Mouse (Mus musculus): ENCODE measurements around the gene Hao2. TPM values are rescaled to one million over a fixed set of nuclear protein-coding genes. Genes with fewer than 3 reads are reported as not detected.

Gene Hao2
- polyA plus RNA-seq, 1 experiment from 2014 or later, result not detected

- Histone ChIP-seq H3K9me3 (ENCODE audit: control insufficient read depth, low read length) (no peaks in the 10 kb centered on the region), H3K36me3 (ENCODE audit: control insufficient read depth, insufficient read depth) (no peaks in the 10 kb centered on the region), H3K27me3 (replicated peaks; ENCODE audit: control insufficient read depth, insufficient read depth, low read length) (no peaks in the 10 kb centered on the region), H3K4me3 (replicated peaks; ENCODE audit: low read length) (no peak overlapping the region), H3K9ac (replicated peaks; ENCODE audit: low read depth, low read length) (no peak overlapping the region), H3K4me2 (ENCODE audit: low read length) (no peak overlapping the region), H3K4me1 (replicated peaks; ENCODE audit: control insufficient read depth, insufficient read depth, low read length) (no peaks in the 10 kb centered on the region), H3K27ac (ENCODE audit: low read length) (no peak overlapping the region)
- no peak for ATAC-seq
- WGBS, result 84% methylated on average over 2 of the region's 2 CpGs
Measured at GRCm38 (mm10) chr3:98851853-98852252, 41.2 kb downstream of the Hao2 start.

- no peak overlapping the region for H3K27ac ChIP-seq (ENCODE audit: low read length)
- no peak overlapping the region for H3K4me2 ChIP-seq (ENCODE audit: low read length)
- no peaks in the 10 kb centered on the region for H3K36me3 ChIP-seq (ENCODE audit: control insufficient read depth, insufficient read depth)
- H3K9me3 ChIP-seq (ENCODE audit: control insufficient read depth, low read length), result no peaks in the 10 kb centered on the region
- no peak for ATAC-seq
- WGBS, result 88% methylated on average over 5 of the region's 5 CpGs
- no peaks in the 10 kb centered on the region for H3K4me1 ChIP-seq (replicated peaks; ENCODE audit: control insufficient read depth, insufficient read depth, low read length)
- H3K27me3 ChIP-seq (replicated peaks; ENCODE audit: control insufficient read depth, insufficient read depth, low read length), result no peaks in the 10 kb centered on the region
- H3K9ac ChIP-seq (replicated peaks; ENCODE audit: low read depth, low read length), result no peak overlapping the region
- no peak overlapping the region for H3K4me3 ChIP-seq (replicated peaks; ENCODE audit: low read length)
Measured at GRCm38 (mm10) chr3:98850262-98850661, 42.8 kb downstream of the Hao2 start.

GRCm38 (mm10) chr3:98848898-98849297 lies 44.1 kb downstream of the Hao2 start:
- 92% methylated on average over 1 of the region's 1 CpGs for WGBS
- Histone ChIP-seq H3K4me3 (replicated peaks; ENCODE audit: low read length) (no peak overlapping the region), H3K4me2 (ENCODE audit: low read length) (no peak overlapping the region), H3K9me3 (ENCODE audit: control insufficient read depth, low read length) (no peaks in the 10 kb centered on the region), H3K27me3 (replicated peaks; ENCODE audit: control insufficient read depth, insufficient read depth, low read length) (no peaks in the 10 kb centered on the region), H3K9ac (replicated peaks; ENCODE audit: low read depth, low read length) (no peak overlapping the region), H3K4me1 (replicated peaks; ENCODE audit: control insufficient read depth, insufficient read depth, low read length) (no peaks in the 10 kb centered on the region), H3K27ac (ENCODE audit: low read length) (no peak overlapping the region), H3K36me3 (ENCODE audit: control insufficient read depth, insufficient read depth) (no peaks in the 10 kb centered on the region)
- ATAC-seq, result no peak

Other genes with a start within 250 kb of the Hao2 start
- gene Hsd3b2, start 168.7 kb downstream of the Hao2 start, polyA plus RNA-seq (2015; fragmentation: Nextera tagmentation; extraction: Ambion mirVana), result not detected in 2 replicates
- gene Hsd3b3, start 130.1 kb downstream of the Hao2 start, polyA plus RNA-seq (2015; fragmentation: Nextera tagmentation; extraction: Ambion mirVana), result 0.14 and 0.31 TPM in 2 replicates
- gene Hsd3b6, start 78.8 kb downstream of the Hao2 start, polyA plus RNA-seq (2015; fragmentation: Nextera tagmentation; extraction: Ambion mirVana), result 0.32 and 0.36 TPM in 2 replicates
- not detected in 2 replicates for gene Hsd3b1, start 33.4 kb downstream of the Hao2 start, polyA plus RNA-seq (2015; fragmentation: Nextera tagmentation; extraction: Ambion mirVana)
- 6.3 and 7.6 TPM in 2 replicates for gene Wars2, start 247.8 kb upstream of the Hao2 start, polyA plus RNA-seq (2015; fragmentation: Nextera tagmentation; extraction: Ambion mirVana)